In the genomic region with DNA sequence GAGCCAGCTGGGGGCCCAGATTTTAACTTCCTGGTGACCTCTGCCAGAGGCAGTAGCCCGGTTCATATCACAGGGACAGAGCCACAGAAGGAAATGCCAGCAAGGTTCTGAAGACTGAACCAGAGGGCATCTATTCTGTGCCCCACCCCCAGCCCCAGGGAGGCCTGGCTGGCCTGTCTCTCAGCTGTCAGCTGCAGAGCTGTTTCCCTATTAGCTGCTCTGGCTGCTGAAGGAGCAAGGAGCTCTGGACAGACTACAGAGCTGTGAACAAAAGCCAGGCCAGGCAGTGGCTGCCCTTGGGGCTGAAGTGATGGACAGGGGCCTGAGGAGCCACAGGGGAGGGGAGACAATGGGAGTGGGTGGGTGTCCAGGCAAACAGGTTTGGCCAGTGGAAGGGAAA, we compare ENCODE assay signal across 9 mouse cellular contexts. TPM values are rescaled to one million over a fixed set of nuclear protein-coding genes. Genes with fewer than 3 reads are reported as not detected.
DNase-seq lines count a peak whose midpoint lies in the region; ATAC-seq and TF ChIP-seq lines count a peak whose summit lies in the region.
"Had no signal": no experiment of that assay in that cellular context is flagged by ENCODE, and none has a peak within 500 bp of the region (broad histone marks: within the 10 kb centered on the region; RNA-seq: fewer than 3 reads in every experiment).

No protein-coding gene starts in this region.

- no peak overlapping the region for H3K4me3 ChIP-seq in heart, embryonic 15.5 days
- peak overlapping the region; percentile 26; the same call in 1 of the 2 replicates for H3K4me3 ChIP-seq in E14TG2a.4 (replicated peaks; ENCODE audit: low read length)
- peak overlapping the region; percentile 39; the same call in 1 of the 2 replicates for H3K4me3 ChIP-seq in limb, embryonic 10.5 days

- H3K36me3 ChIP-seq in heart, embryonic 15.5 days, result no peaks in the 10 kb centered on the region
- H3K36me3 ChIP-seq in E14TG2a.4 (ENCODE audit: insufficient read depth, low read length), result no peaks in the 10 kb centered on the region
- no peaks in the 10 kb centered on the region for H3K36me3 ChIP-seq in limb, embryonic 10.5 days

- no peaks in the 10 kb centered on the region for H3K9me3 ChIP-seq in heart, embryonic 15.5 days (replicated peaks)
- H3K9me3 ChIP-seq in E14TG2a.4 (ENCODE audit: low read length), result no peaks in the 10 kb centered on the region
- no peaks in the 10 kb centered on the region for H3K9me3 ChIP-seq in limb, embryonic 10.5 days (replicated peaks)

- intact Hi-C loops in heart, postnatal 36 days (cut with DNase I), result no loop called here
- intact Hi-C loops in left cerebral cortex, postnatal 25 days (cut with DNase I), result no loop called here

- peaks cover 98% of the 10 kb centered on the region for H3K4me1 ChIP-seq in heart, embryonic 15.5 days (replicated peaks)
- H3K4me1 ChIP-seq in E14TG2a.4 (replicated peaks; ENCODE audit: low read depth, low read length), result peaks cover 90% of the 10 kb centered on the region
- H3K4me1 ChIP-seq in limb, embryonic 10.5 days, result peaks cover 99% of the 10 kb centered on the region

- H3K4me2 ChIP-seq in heart, embryonic 15.5 days, result peak overlapping the region; percentile 45; the same call in 1 of the 2 replicates

- DNase-seq in heart, postnatal 36 days, result no peak
- DNase-seq in cerebellum, adult 9-11 months, result peak; percentile 68
- DNase-seq in limb, embryonic 10.5 days (ENCODE audit: low spot score), result peak; percentile 42
- DNase-seq in testis, postnatal 10 days (ENCODE audit: low spot score), result no peak
- DNase-seq in left cerebral cortex, postnatal 25 days (ENCODE audit: low spot score in 2 of 2), result no peak
- no peak for DNase-seq in ovary, adult 18-20 months (ENCODE audit: low spot score)

- no peaks in the 10 kb centered on the region for H3K27me3 ChIP-seq in heart, embryonic 15.5 days
- peaks cover 57% of the 10 kb centered on the region for H3K27me3 ChIP-seq in E14TG2a.4 (ENCODE audit: insufficient read depth, low read length)
- no peaks in the 10 kb centered on the region for H3K27me3 ChIP-seq in limb, embryonic 10.5 days (ENCODE audit: low read depth, poor library complexity, severe bottlenecking)

- TF ChIP-seq CTCF in E14TG2a.4 (conservative IDR thresholded peaks at IDR 0.05; ENCODE audit: low read length), result no peak

- peak overlapping the region; percentile 44 for H3K9ac ChIP-seq in heart, embryonic 15.5 days
- H3K9ac ChIP-seq: liver, embryonic 14.5 days had no signal

- WGBS in heart, embryonic 15.5 days, result 6% methylated on average over 1 of the region's 1 CpGs
- WGBS in limb, embryonic 10.5 days, result 0% methylated on average over 1 of the region's 1 CpGs

- ATAC-seq in heart, embryonic 15.5 days (replicated peaks; ENCODE audit: insufficient number of reproducible peaks, insufficient read depth, low FRiP score, low read depth), result peak; percentile 11; the same call in 1 of the 2 replicates

- H3K27ac ChIP-seq in heart, embryonic 15.5 days, result peak overlapping the region; percentile 95
- peak overlapping the region; percentile 94 for H3K27ac ChIP-seq in limb, embryonic 10.5 days
- H3K27ac ChIP-seq: liver, embryonic 14.5 days had no signal

RNA-seq across cellular contexts. Expression of gene Unc5b, which starts 15.5 kb away (rescaled TPM):
- 11.7 TPM in 2 replicates for polyA plus RNA-seq in heart, embryonic 15.5 days (2015; fragmentation: Nextera tagmentation; extraction: Ambion mirVana)
- total RNA-seq in heart, postnatal 36 days (2021), result 10 to 100 TPM; 14.5 to 14.7 TPM
- polyA plus RNA-seq in limb, embryonic 10.5 days (2016; fragmentation: Nextera tagmentation; extraction: Ambion mirVana), result 10.2 and 11.8 TPM in 2 replicates
- 10 to 100 TPM; 10.1 to 10.8 TPM for total RNA-seq in left cerebral cortex, postnatal 25 days (2021)

Comparison
In these comparisons a context has a peak if more than half of its experiments do, and no peak if none do; other contexts are left out.
1. DNase-seq: peak in cerebellum, adult 9-11 months (single experiment) and limb, embryonic 10.5 days (single experiment); none in heart, postnatal 36 days (0 of 2), testis, postnatal 10 days (single experiment), left cerebral cortex, postnatal 25 days (0 of 2) and ovary, adult 18-20 months (single experiment).